Mouse (Mus musculus): ENCODE results near the gene Hist1h4b.

GRCm38 (mm10) chr13:23753314-23754078 is 3.3 kb upstream of the Hist1h4b start:
- TF ChIP-seq CTCF (IDR thresholded peaks at IDR 0.05; ENCODE audit: control insufficient read depth, insufficient read depth, insufficient read length) = no peak
- no peak for TF ChIP-seq MAX (IDR thresholded peaks at IDR 0.05)
- no peak for TF ChIP-seq USF1 (IDR thresholded peaks at IDR 0.05; ENCODE audit: low read depth)
- no peak for TF ChIP-seq MYOD1 (IDR thresholded peaks at IDR 0.05; ENCODE audit: control insufficient read depth, insufficient read length, low read depth)
- TF ChIP-seq CEBPB (IDR thresholded peaks at IDR 0.05; ENCODE audit: low read depth) = no peak

Measured in C2C12 (cell line).